Mouse (Mus musculus) spleen, postnatal 4 days (tissue): ENCODE measurements around the gene Adck2.

ENCODE experiments used
- DNase-seq, 2 experiments: peaks; one replicate each; pipeline ENCODE4 v3.0.0; 2022; ENCODE audit warnings: low spot score in 2 of 2

Adck2 gene

GRCm38 (mm10) chr6:39557723-39558261, 15.9 kb upstream of the Adck2 start, which contains the start of gene Dennd2a:
TSS of gene Dennd2a (minus strand) at chr6:39557867.
- DNase-seq: peak in 1 of 2 experiments; percentile 66

GRCm38 (mm10) chr6:39559276-39559939, 14.3 kb upstream of the Adck2 start:
- DNase-seq: no peak

- peak; percentile 70 to 79 for DNase-seq
These were observed 11.3 kb upstream of the Adck2 start for GRCm38 (mm10) chr6:39562166-39563015.

- DNase-seq: no peak
These were observed 6.1 kb upstream of the Adck2 start for GRCm38 (mm10) chr6:39567528-39567927.

- no peak for DNase-seq
These were observed 3.2 kb upstream of the Adck2 start for GRCm38 (mm10) chr6:39570426-39570825.

- no peak for DNase-seq
These were observed 839 bp downstream of the Adck2 start for GRCm38 (mm10) chr6:39574555-39574869.

- no peak for DNase-seq
These were observed 1.3 kb downstream of the Adck2 start for GRCm38 (mm10) chr6:39574951-39575350.

GRCm38 (mm10) chr6:39579552-39579951, 5.9 kb downstream of the Adck2 start:
- DNase-seq: no peak

GRCm38 (mm10) chr6:39580558-39580957, 6.9 kb downstream of the Adck2 start:
- no peak for DNase-seq

- DNase-seq: peak in 1 of 2 experiments; percentile 26
These were observed 7.6 kb downstream of the Adck2 start for GRCm38 (mm10) chr6:39581087-39581784.

- DNase-seq: no peak
These were observed 11.8 kb downstream of the Adck2 start, which contains the start of gene Gm42420 for GRCm38 (mm10) chr6:39585517-39585916. TSS of gene Gm42420 (plus strand) at chr6:39585753.

- no peak for DNase-seq
These were observed 17.8 kb downstream of the Adck2 start for GRCm38 (mm10) chr6:39591481-39591880.

- peak; percentile 89 to 95 for DNase-seq
These were observed 18.9 kb downstream of the Adck2 start, which contains the start of gene Ndufb2 for GRCm38 (mm10) chr6:39592401-39593214. TSS of gene Ndufb2 (plus strand) at chr6:39592574.

GRCm38 (mm10) chr6:39600851-39601250, 27.2 kb downstream of the Adck2 start:
- DNase-seq: no peak

GRCm38 (mm10) chr6:39601828-39602227, 28.2 kb downstream of the Adck2 start:
- no peak for DNase-seq

- no peak for DNase-seq
These were observed 30.9 kb downstream of the Adck2 start for GRCm38 (mm10) chr6:39604565-39604964.

- DNase-seq: no peak
These were observed 32.4 kb downstream of the Adck2 start for GRCm38 (mm10) chr6:39606056-39606455.

- no peak for DNase-seq
These were observed 33.2 kb downstream of the Adck2 start for GRCm38 (mm10) chr6:39606862-39607261.

- no peak for DNase-seq
These were observed 33.7 kb downstream of the Adck2 start for GRCm38 (mm10) chr6:39607365-39607764.

- no peak for DNase-seq
These were observed 36.5 kb downstream of the Adck2 start for GRCm38 (mm10) chr6:39610207-39610606.

GRCm38 (mm10) chr6:39611296-39611695, 37.6 kb downstream of the Adck2 start:
- no peak for DNase-seq
